Mouse (Mus musculus) testis, adult 2 months (tissue): Measurements from ENCODE around the gene Ppip5k1. TPM values are rescaled to one million over a fixed set of nuclear protein-coding genes. Genes with fewer than 3 reads are reported as not detected.

ENCODE experiments used
- H3K27ac ChIP-seq: fragments of 200-500 bp; 2 replicates; pipeline ENCODE4 v1.5.1; 2012; ENCODE audit warnings: low read depth, low read length; ENCODE audit not compliant: control insufficient read depth, insufficient read depth
- H3K27me3 ChIP-seq: fragments of 200-500 bp; 2 replicates; pipeline ENCODE4 v1.6.1; 2012; ENCODE audit warnings: mild to moderate bottlenecking, low read length, moderate library complexity; ENCODE audit not compliant: control insufficient read depth, insufficient read depth
- H3K36me3 ChIP-seq: fragments of 200-500 bp; 2 replicates; pipeline ENCODE4 v1.6.1; 2012; ENCODE audit warnings: mild to moderate bottlenecking, low read length; ENCODE audit not compliant: control insufficient read depth, insufficient read depth
- H3K4me1 ChIP-seq: fragments of 200-500 bp; 2 replicates; pipeline ENCODE4 v1.6.1; 2012; ENCODE audit warnings: low read length; ENCODE audit not compliant: control insufficient read depth, insufficient read depth
- H3K4me3 ChIP-seq: fragments of 200-500 bp; 2 replicates; pipeline ENCODE4 v1.5.1; 2012; ENCODE audit warnings: low read depth, mild to moderate bottlenecking, low read length, moderate library complexity, mixed read lengths; ENCODE audit not compliant: control insufficient read depth
- CTCF ChIP-seq: fragments of 200-500 bp; IDR thresholded peaks from 2 replicates; pipeline ENCODE4 v1.5.1; 2012; ENCODE audit warnings: low read depth, mild to moderate bottlenecking, inconsistent platforms, low read length, moderate library complexity; ENCODE audit not compliant: control insufficient read depth, insufficient read depth, insufficient replicate concordance
- POLR2A ChIP-seq: fragments of 200-500 bp; IDR thresholded peaks from 2 replicates; pipeline ENCODE4 v1.6.1; 2012; ENCODE audit warnings: low read depth, mild to moderate bottlenecking, inconsistent platforms, low read length, moderate library complexity; ENCODE audit not compliant: control insufficient read depth
- polyA plus RNA-seq: library from polyadenylated mRNA; depleted of rRNA; stranded (reverse); fragments of >200 nt; gene quantifications from 2 replicates; pipeline ENCODE4 v1.2.3, GENCODE M21; 2012; rRNA removed

Gene Ppip5k1
- polyA plus RNA-seq, 1 experiment = 33.1 TPM

GRCm38 (mm10) chr2:121270521-121271235 is 84.5 kb downstream of the Ppip5k1 start:
- TF ChIP-seq CTCF (no peak), POLR2A (no peak)

GRCm38 (mm10) chr2:121268446-121268845 is 86.8 kb downstream of the Ppip5k1 start:
- H3K27ac ChIP-seq = no peak overlapping the region
- H3K36me3 ChIP-seq = 0 out of 2 replicates have a peak, but pooled peaks cover 1% of the 10 kb centered on the region
- no peaks in the 10 kb centered on the region for H3K4me1 ChIP-seq
- TF ChIP-seq POLR2A (no peak), CTCF (no peak)
- no peak overlapping the region for H3K4me3 ChIP-seq
- H3K27me3 ChIP-seq = no peaks in the 10 kb centered on the region

More at GRCm38 (mm10) chr2:121270521-121271235, 84.5 kb downstream of the Ppip5k1 start:
- H3K4me3 ChIP-seq = peak overlapping the region; percentile 90
- H3K4me1 ChIP-seq = no peaks in the 10 kb centered on the region
- no peaks in the 10 kb centered on the region for H3K27me3 ChIP-seq
- peak overlapping the region; percentile 79 for H3K27ac ChIP-seq
- 0 out of 2 replicates have a peak, but pooled peaks cover 1% of the 10 kb centered on the region for H3K36me3 ChIP-seq

Other genes starting within 250 kb of the Ppip5k1 start
- 0.41 and 0.65 TPM in 2 replicates for gene Tgm7, start 245.6 kb downstream of the Ppip5k1 start, polyA plus RNA-seq
- 4.4 and 6.1 TPM in 2 replicates for gene Adal, start 215.0 kb downstream of the Ppip5k1 start, polyA plus RNA-seq
- 1.6 and 1.9 TPM in 2 replicates for gene Lcmt2, start 214.7 kb downstream of the Ppip5k1 start, polyA plus RNA-seq
- 36.3 and 37.0 TPM in 2 replicates for gene Tubgcp4, start 184.7 kb downstream of the Ppip5k1 start, polyA plus RNA-seq
- gene Zscan29, start 184.3 kb downstream of the Ppip5k1 start, polyA plus RNA-seq = 2.4 and 2.8 TPM in 2 replicates
- gene Trp53bp1, start 84.0 kb downstream of the Ppip5k1 start, polyA plus RNA-seq = 57.6 and 58.2 TPM in 2 replicates
- gene Map1a, start 65.8 kb downstream of the Ppip5k1 start, polyA plus RNA-seq = 1.2 and 1.6 TPM in 2 replicates
- gene Ckmt1, start 2.3 kb upstream of the Ppip5k1 start, polyA plus RNA-seq = 0.31 and 1.1 TPM in 2 replicates
- gene Strc, start 31.8 kb upstream of the Ppip5k1 start, polyA plus RNA-seq = 0.11 and 0.12 TPM in 2 replicates
- gene Pdia3, start 58.4 kb upstream of the Ppip5k1 start, polyA plus RNA-seq = 223 and 230 TPM in 2 replicates
- gene Catsper2, start 58.4 kb upstream of the Ppip5k1 start, polyA plus RNA-seq = 111 and 151 TPM in 2 replicates
- gene Ell3, start 88.9 kb upstream of the Ppip5k1 start, polyA plus RNA-seq = 4.9 and 5.8 TPM in 2 replicates
- gene Serf2, start 93.8 kb upstream of the Ppip5k1 start, polyA plus RNA-seq = 192 and 208 TPM in 2 replicates
- 6.6 and 12.2 TPM in 2 replicates for gene Hypk, start 97.9 kb upstream of the Ppip5k1 start, polyA plus RNA-seq
- 3.1 and 4.4 TPM in 2 replicates for gene Serinc4, start 101.4 kb upstream of the Ppip5k1 start, polyA plus RNA-seq
- gene Mfap1b, start 118.7 kb upstream of the Ppip5k1 start, polyA plus RNA-seq = 4.0 and 4.5 TPM in 2 replicates
- gene Mfap1a, start 151.3 kb upstream of the Ppip5k1 start, polyA plus RNA-seq = 3.3 and 4.1 TPM in 2 replicates
- 1.7 TPM in 2 replicates for gene Wdr76, start 151.3 kb upstream of the Ppip5k1 start, polyA plus RNA-seq